Mouse (Mus musculus) layer of hippocampus, adult 6 months (tissue): Measurements from ENCODE around the gene Ccnl1. TPM values are rescaled to one million over a fixed set of nuclear protein-coding genes. Genes with fewer than 3 reads are reported as not detected.

ENCODE experiments used
- long read RNA-seq, 2 experiments: library from polyadenylated mRNA; unstranded; transcript quantifications; one replicate each; pipeline ENCODE4 v2.0.0; 2019 to 2020
- polyA plus RNA-seq: library from polyadenylated mRNA; unstranded; fragments of <200 nt; fragmentation: Nextera tagmentation; gene quantifications from 2 replicates; pipeline ENCODE4 v1.2.3, GENCODE M21; 2021

Gene Ccnl1
- polyA plus RNA-seq: 13.5 and 16.5 TPM in 2 replicates
- long read RNA-seq, experiment 1, transcript Ccnl1-201 (11 exons, 2,169 nt): major isoform, 8 of 35 reads
- long read RNA-seq, experiment 1, partial matches to known transcripts: 13 of 35 reads
- long read RNA-seq, experiment 1, other reads (novel, unspliced or antisense): 9 of 35 reads
- long read RNA-seq, experiment 2, transcript Ccnl1-201 (11 exons, 2,169 nt): major isoform, 62 of 110 reads
- long read RNA-seq, experiment 2, transcript Ccnl1-203 (12 exons, 2,229 nt): minor isoform, 5 of 110 reads
- long read RNA-seq, experiment 2, transcript Ccnl1-205 (12 exons, 1,981 nt): minor isoform, 13 of 110 reads
- long read RNA-seq, experiment 2, partial matches to known transcripts: 14 of 110 reads
- long read RNA-seq, experiment 2, other reads (novel, unspliced or antisense): 16 of 110 reads

GRCm38 (mm10) chr3:65958102-65958839, at the start of gene Ccnl1:
Gene Ccnl1, minus strand, starts transcription at chr3:65958249.

